Mouse (Mus musculus): ENCODE results near the gene Kdelr1. TPM values are rescaled to one million over a fixed set of nuclear protein-coding genes. Genes with fewer than 3 reads are reported as not detected.
A peak's percentile ranks its signal among the peaks of the same experiment; 100 is the strongest.

Kdelr1 gene
- total RNA-seq, 2 experiments from 2014 or later: 72.4 to 74.2 TPM

- DNase-seq: no peak
These were observed 44.6 kb downstream of the Kdelr1 start for GRCm38 (mm10) chr7:45917004-45917704.

- no peak for DNase-seq
These were observed 45.4 kb downstream of the Kdelr1 start for GRCm38 (mm10) chr7:45917926-45918325.

GRCm38 (mm10) chr7:45919083-45919671, 46.6 kb downstream of the Kdelr1 start:
- DNase-seq: no peak

- no peak for DNase-seq
These were observed 47.2 kb downstream of the Kdelr1 start for GRCm38 (mm10) chr7:45919761-45920160.

GRCm38 (mm10) chr7:45920583-45921241, 48.1 kb downstream of the Kdelr1 start:
- no peak for DNase-seq

- DNase-seq: no peak
These were observed 48.7 kb downstream of the Kdelr1 start, which contains the start of gene Emp3 for GRCm38 (mm10) chr7:45921242-45921621. Gene Emp3, minus strand, starts transcription at chr7:45921404.

- no peak for DNase-seq
These were observed 49.5 kb downstream of the Kdelr1 start for GRCm38 (mm10) chr7:45921950-45922600.

- peak; percentile 91 to 93 for DNase-seq
These were observed 50.6 kb downstream of the Kdelr1 start for GRCm38 (mm10) chr7:45922928-45923761.

GRCm38 (mm10) chr7:45923762-45924428, 51.3 kb downstream of the Kdelr1 start, which contains the start of gene Ccdc114:
Gene Ccdc114, plus strand, starts transcription at chr7:45924072.
- DNase-seq: peak in 1 of 2 experiments; percentile 23

GRCm38 (mm10) chr7:45924429-45924816, 51.9 kb downstream of the Kdelr1 start:
- no peak for DNase-seq

GRCm38 (mm10) chr7:45928626-45929295, 56.2 kb downstream of the Kdelr1 start:
- DNase-seq: no peak

GRCm38 (mm10) chr7:45929688-45930087, 57.1 kb downstream of the Kdelr1 start:
- DNase-seq: no peak

Other genes starting within 250 kb of the Kdelr1 start
- 1 to 10 TPM; 6.1 to 6.6 TPM for gene Rasip1, start 245.3 kb upstream of the Kdelr1 start, total RNA-seq (2021)
- 1 to 10 TPM; 2.3 to 2.8 TPM for gene Mamstr, start 232.8 kb upstream of the Kdelr1 start, total RNA-seq (2021)
- gene Fut2, start 206.4 kb upstream of the Kdelr1 start, total RNA-seq (2021): under 1 TPM in 1 of 2 experiments, not detected in 1; 0.18 TPM
- gene Ntn5, start 188.8 kb upstream of the Kdelr1 start, total RNA-seq (2021): 1 to 10 TPM; 5.5 to 6.0 TPM
- gene Sec1, start 178.4 kb upstream of the Kdelr1 start, total RNA-seq (2021): 1 to 10 TPM; 2.0 to 2.7 TPM
- gene Car11, start 172.9 kb upstream of the Kdelr1 start, total RNA-seq (2021): 100 to 1,000 TPM; 191 to 217 TPM
- gene Dbp, start 167.7 kb upstream of the Kdelr1 start, total RNA-seq (2021): 10 to 100 TPM; 49.8 to 51.5 TPM
- gene Rpl18, start 157.3 kb upstream of the Kdelr1 start, total RNA-seq (2021): 100 to 1,000 TPM; 372 to 375 TPM
- 10 to 100 TPM; 36.6 to 37.2 TPM for gene Sphk2, start 154.8 kb upstream of the Kdelr1 start, total RNA-seq (2021)
- gene Fam83e, start 151.6 kb upstream of the Kdelr1 start, total RNA-seq (2021): under 1 TPM; 0.12 to 0.13 TPM
- gene Spaca4, start 147.0 kb upstream of the Kdelr1 start, total RNA-seq (2021): not detected
- 100 to 1,000 TPM; 285 to 298 TPM for gene Lmtk3, start 89.0 kb upstream of the Kdelr1 start, total RNA-seq (2021)
- gene Sult2b1, start 88.1 kb upstream of the Kdelr1 start, total RNA-seq (2021): 1 to 10 TPM; 6.3 to 7.0 TPM
- 100 to 1,000 TPM; 138 to 150 TPM for gene Cyth2, start 58.2 kb upstream of the Kdelr1 start, total RNA-seq (2021)
- gene Kcnj14, start 48.0 kb upstream of the Kdelr1 start, total RNA-seq (2021): 1 to 10 TPM; 1.6 to 2.4 TPM
- 10 to 100 TPM; 19.9 to 22.6 TPM for gene Grwd1, start 41.8 kb upstream of the Kdelr1 start, total RNA-seq (2021)
- 10 to 100 TPM; 10.9 to 11.4 TPM for gene Grin2d, start 5.6 kb downstream of the Kdelr1 start, total RNA-seq (2021)
- gene Syngr4, start 23.9 kb downstream of the Kdelr1 start, total RNA-seq (2021): not detected
- gene Tmem143, start 24.2 kb downstream of the Kdelr1 start, total RNA-seq (2021): 10 to 100 TPM; 20.8 to 25.9 TPM
- 1 to 10 TPM; 1.9 to 4.4 TPM for gene Emp3, start 48.6 kb downstream of the Kdelr1 start, total RNA-seq (2021)
- 1 to 10 TPM; 3.0 TPM for gene Ccdc114, start 51.3 kb downstream of the Kdelr1 start, total RNA-seq (2021)
- 1 to 10 TPM; 1.4 to 2.6 TPM for gene Abcc6, start 157.5 kb downstream of the Kdelr1 start, total RNA-seq (2021)
- 100 to 1,000 TPM; 102 to 104 TPM for gene Nomo1, start 160.9 kb downstream of the Kdelr1 start, total RNA-seq (2021)
- 10 to 100 TPM; 35.3 to 36.9 TPM for gene Kcnj11, start 228.0 kb downstream of the Kdelr1 start, total RNA-seq (2021)